Mouse (Mus musculus) kidney, embryonic 14.5 days (tissue): Measurements from ENCODE around the gene Usp31. TPM values are rescaled to one million over a fixed set of nuclear protein-coding genes. Genes with fewer than 3 reads are reported as not detected.

Experiments used
- ATAC-seq: fragments of 200-750 bp; cut with Nextera tagmentation; 2 replicates; pipeline ENCODE4 v1.8.0; 2017; ENCODE audit warnings: moderate number of reproducible peaks, mild to moderate bottlenecking, moderate TSS enrichment, moderate library complexity; ENCODE audit not compliant: low FRiP score, low TSS enrichment
- H3K27ac ChIP-seq: fragments of 300-500 bp; sonication (generic); 2 replicates; pipeline ENCODE4 v1.5.1; 2014; ENCODE audit warnings: low read depth, mild to moderate bottlenecking, low read length, moderate library complexity, mixed read lengths
- H3K27me3 ChIP-seq: fragments of 300-500 bp; sonication (generic); 2 replicates; pipeline ENCODE4 v1.6.1; 2014; ENCODE audit warnings: mild to moderate bottlenecking, low read length; ENCODE audit not compliant: control insufficient read depth, insufficient read depth
- H3K36me3 ChIP-seq: fragments of 300-500 bp; sonication (generic); 2 replicates; pipeline ENCODE4 v1.6.1; 2014; ENCODE audit warnings: low read length, mixed read lengths; ENCODE audit not compliant: control insufficient read depth, insufficient read depth
- H3K4me1 ChIP-seq: fragments of 300-500 bp; sonication (generic); 2 replicates; pipeline ENCODE4 v1.6.1; 2014; ENCODE audit warnings: low read length, mixed read lengths; ENCODE audit not compliant: control insufficient read depth, insufficient read depth
- H3K4me2 ChIP-seq: fragments of 300-500 bp; sonication (generic); replicated peaks from 2 replicates; pipeline ENCODE4 v1.6.1; 2014; ENCODE audit warnings: low read depth, mild to moderate bottlenecking, low read length
- H3K4me3 ChIP-seq: fragments of 300-500 bp; sonication (generic); 2 replicates; pipeline ENCODE4 v1.5.1; 2014; ENCODE audit warnings: mild to moderate bottlenecking, low read length
- H3K9ac ChIP-seq: fragments of 300-500 bp; sonication (generic); 2 replicates; pipeline ENCODE4 v1.6.1; 2014; ENCODE audit warnings: low read depth, mild to moderate bottlenecking, low read length, moderate library complexity
- H3K9me3 ChIP-seq: fragments of 300-500 bp; sonication (generic); 2 replicates; pipeline ENCODE4 v1.6.1; 2016; ENCODE audit warnings: low read length; ENCODE audit not compliant: control insufficient read depth
- WGBS: fragments of 180-500 bp; shearing (Covaris S2); extraction: QIAGEN DNeasy Blood & Tissue Kit; methylation state at CpG from one replicate; pipeline ENCODE4 v1.1.7; 2014; 5-methylcytosine and 5-hydroxymethylcytosine counted together
- polyA plus RNA-seq: library from polyadenylated mRNA; unstranded; fragments of >200 nt; fragmentation: Nextera tagmentation; extraction: Ambion mirVana; gene quantifications from 2 replicates; pipeline ENCODE4 v1.2.1, GENCODE M21; 2014

Usp31 gene
- polyA plus RNA-seq, 1 experiment from 2014 or later, result 3.7 TPM

- Histone ChIP-seq H3K36me3 (no peaks in the 10 kb centered on the region), H3K9ac (no peak overlapping the region), H3K9me3 (no peaks in the 10 kb centered on the region), H3K4me1 (no peaks in the 10 kb centered on the region), H3K4me2 (no peak overlapping the region), H3K4me3 (no peak overlapping the region), H3K27ac (no peak overlapping the region), H3K27me3 (no peaks in the 10 kb centered on the region)
- 86% methylated on average over 1 of the region's 1 CpGs for WGBS
- ATAC-seq, result no peak
Observed at GRCm38 (mm10) chr7:121594623-121595022, 112.4 kb downstream of the Usp31 start.

Other genes with a start within 250 kb of the Usp31 start
- 9.9 and 14.8 TPM in 2 replicates for gene Scnn1g, start 27.2 kb upstream of the Usp31 start, polyA plus RNA-seq
- gene Scnn1b, start 157.8 kb upstream of the Usp31 start, polyA plus RNA-seq, result 20.5 and 24.9 TPM in 2 replicates